Mouse (Mus musculus) ovary, postnatal 14 days (tissue): Measurements from ENCODE around the gene Rxra.

Source experiments
- DNase-seq: peaks from one replicate; pipeline ENCODE4 v3.0.0; 2022; ENCODE audit warnings: low spot score

Rxra gene

GRCm38 (mm10) chr2:27670746-27671145 lies 5.5 kb upstream of the Rxra start:
- DNase-seq: no peak

DNA sequence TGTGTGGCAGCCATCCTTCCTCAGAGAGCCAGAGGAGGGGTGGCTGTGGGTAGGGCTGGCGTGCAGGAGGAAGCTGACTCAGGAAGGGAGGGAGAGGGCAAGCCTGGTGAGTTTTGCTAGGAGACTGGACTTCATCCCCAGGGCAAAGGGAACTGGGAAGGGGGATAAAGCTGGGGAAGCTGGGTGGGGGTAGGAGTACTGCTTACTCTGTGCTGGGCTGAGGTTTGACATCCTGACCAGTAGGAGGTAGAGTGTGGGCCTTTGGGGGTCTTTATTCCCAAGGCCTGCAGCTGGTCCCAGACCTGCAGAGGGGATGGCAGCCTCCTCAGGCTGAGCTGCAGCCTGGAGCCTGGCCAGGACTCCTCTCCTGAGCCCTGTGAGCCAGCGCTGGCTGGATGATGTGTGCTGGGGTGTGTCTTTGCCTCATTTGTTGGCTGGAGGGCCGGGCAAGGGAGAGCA lies 4.6 kb upstream of the Rxra start:
- peak; percentile 33 for DNase-seq

GRCm38 (mm10) chr2:27676478-27677325 lies 462 bp downstream of the Rxra start:
- DNase-seq: peak; percentile 69

DNA sequence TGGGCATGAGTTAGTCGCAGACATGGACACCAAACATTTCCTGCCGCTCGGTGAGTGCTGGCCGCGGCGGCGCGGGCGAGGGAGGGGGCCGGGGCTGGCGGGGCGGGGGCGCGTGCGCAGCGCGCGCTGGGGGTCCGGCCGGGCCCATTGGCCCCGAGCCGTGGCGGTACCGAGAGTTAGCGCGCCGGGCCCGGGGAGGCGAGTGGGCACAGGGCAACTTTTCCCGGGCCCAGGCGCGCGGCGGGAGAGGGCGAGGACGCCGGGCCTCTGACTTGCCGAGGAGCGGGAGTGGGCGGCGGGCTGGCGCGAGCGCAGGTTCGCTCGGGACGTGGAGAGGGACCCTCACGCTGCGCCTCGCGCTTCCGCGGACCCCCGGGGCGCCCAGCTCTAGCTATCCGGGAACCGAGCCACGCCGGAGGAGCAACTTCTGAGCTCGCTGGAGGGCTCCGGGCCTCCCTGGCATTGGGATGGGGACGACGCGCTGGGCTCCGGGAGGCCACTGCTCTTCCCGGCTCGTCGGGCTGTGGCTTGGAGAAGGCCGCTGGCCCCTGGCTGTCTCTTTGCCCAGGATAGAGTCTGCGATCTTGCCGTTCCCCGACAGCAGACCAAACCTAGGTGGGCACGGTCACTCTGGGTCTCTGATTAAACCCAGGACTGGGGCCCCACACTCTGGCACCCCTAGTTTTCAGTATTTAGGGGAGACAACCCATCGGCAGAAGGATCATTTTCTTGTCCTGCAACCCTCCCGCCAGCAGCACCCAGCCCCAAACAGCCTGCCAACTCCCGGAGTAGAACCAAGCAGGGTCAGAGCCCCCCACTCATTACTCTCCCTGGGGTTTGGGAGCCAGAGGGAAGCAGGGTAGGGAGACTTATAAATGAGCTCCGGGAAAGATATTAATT lies 1.4 kb downstream of the Rxra start:
- peak; percentile 43 for DNase-seq

GRCm38 (mm10) chr2:27678331-27678730 lies 2.1 kb downstream of the Rxra start:
- no peak for DNase-seq

DNA sequence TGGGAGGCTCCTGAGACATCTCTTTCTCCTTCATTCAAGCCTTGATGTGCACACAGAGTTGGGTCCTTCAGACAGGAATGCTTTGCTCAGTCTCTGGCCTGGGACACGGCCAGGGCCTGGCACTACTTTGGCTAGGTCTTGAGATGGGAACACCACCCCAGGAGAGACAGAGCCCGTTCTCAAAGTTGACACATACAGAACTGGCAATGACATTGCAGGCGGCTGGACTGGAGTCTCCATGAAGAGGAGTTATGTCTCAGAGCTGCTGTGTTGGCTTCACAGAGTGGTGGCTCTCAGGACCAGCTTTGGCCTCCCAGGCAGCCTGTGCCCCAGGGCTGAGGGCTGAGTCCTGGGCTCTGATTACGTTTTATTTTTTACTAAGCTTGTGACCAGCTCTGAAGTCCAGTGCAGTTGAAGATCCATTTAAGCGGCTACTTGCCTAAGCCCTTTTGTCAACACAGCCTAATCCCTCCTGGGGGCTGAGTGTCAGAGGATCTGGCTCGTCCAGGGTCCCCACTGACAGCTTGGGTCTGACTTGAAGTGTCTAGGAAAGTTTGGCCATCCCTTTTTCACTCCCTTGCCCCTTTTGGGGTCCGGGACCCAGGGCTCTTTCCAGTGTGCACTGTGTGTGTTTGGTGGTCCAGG lies 2.7 kb downstream of the Rxra start:
- no peak for DNase-seq

GRCm38 (mm10) chr2:27679621-27680025 lies 3.4 kb downstream of the Rxra start:
- no peak for DNase-seq

DNA sequence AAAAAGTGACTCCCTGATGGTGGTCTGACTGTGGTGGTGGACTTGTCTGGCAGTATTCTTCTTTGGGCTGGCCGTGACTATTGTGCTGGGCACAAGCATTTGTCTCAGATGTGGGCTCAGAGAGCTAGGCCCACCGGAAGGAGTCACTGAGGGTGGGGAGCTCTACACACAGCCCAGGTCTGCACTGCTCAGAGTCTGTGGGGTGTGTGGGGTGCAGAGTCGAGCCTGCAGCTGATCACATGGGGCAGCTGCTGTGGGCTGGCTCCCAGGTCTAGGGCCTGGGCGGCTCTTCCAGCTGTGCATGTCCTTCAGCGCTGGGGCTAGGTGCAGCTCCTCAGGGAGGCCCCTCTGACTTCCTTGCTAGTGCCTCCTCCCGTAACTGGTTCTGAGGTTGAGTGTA lies 3.8 kb downstream of the Rxra start:
- no peak for DNase-seq

GRCm38 (mm10) chr2:27680595-27680994 lies 4.4 kb downstream of the Rxra start:
- DNase-seq: no peak

GRCm38 (mm10) chr2:27681426-27681825 lies 5.2 kb downstream of the Rxra start:
- no peak for DNase-seq

GRCm38 (mm10) chr2:27682096-27682495 lies 5.9 kb downstream of the Rxra start:
- DNase-seq: no peak

DNA sequence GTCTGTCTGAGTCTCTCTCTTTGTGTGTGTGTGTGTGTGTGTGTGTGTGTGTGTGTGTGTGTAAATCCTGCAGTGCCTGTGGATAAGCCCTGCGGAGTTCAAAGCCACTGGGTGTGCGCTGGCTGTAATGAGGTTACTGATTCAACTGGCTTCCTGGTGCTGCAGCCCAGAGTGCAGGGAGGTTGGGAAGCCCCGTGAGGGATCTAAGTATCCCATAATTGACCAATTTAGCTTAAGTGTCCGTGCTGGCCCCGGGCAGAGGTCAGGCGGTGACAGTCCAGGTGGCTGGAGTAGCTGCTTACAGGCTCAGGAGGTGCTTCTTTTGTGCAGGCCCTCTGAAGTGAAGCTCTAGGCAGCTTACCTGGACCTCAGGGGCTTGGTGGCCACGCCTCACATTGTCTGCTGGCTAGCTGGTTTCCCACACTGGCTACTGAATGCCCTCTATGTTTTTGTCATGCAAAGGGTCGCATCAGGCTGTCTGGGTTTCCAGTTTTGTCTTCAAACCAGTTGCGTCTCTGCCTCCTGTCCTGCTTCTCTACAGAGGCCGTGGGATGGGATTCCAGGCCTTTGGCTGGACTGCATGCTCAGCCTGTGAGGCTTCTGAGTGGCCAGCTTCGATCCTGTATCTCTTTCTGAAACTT lies 7.9 kb downstream of the Rxra start:
- DNase-seq: no peak

DNA sequence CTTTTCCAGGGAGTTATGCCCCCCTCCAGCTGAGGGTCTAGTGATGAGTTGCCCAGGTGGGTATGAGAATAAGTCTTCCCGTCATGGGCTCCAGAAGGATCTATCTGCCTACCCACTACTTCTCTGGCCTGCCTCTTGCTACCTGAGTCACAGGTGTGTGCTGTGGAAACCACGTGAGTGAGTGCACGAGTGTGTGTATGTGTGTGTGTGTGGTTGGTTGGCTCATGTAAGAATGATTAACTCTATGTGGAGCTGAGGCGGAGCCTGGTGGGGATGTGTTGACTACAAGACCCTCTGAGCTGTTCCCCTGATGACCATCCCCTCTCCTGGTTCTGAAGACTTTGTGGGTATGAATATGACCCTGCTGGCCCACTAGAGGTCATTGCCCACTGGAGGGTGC lies 9.7 kb downstream of the Rxra start:
- no peak for DNase-seq

GRCm38 (mm10) chr2:27686335-27686734 lies 10.1 kb downstream of the Rxra start:
- no peak for DNase-seq

DNA sequence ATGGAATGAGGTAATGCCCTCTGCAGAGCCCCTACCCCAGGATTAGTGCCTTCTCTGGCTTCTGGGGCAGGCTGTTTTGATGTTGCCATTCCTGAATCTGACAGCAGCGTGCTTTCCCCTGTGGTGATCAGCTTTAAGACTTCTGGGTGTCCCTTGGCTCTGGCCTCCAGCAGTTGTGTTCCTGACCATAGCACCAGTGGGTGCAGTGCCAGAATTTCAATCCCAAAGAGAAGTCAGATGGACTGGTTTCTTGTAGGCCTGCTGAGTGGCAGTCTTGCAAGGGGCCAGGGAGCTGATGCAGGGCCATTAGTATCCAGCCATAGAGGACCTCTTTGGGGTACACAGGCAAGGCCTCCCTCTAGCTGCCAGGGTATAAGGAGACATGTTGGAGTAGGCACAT lies 10.8 kb downstream of the Rxra start:
- DNase-seq: no peak

- DNase-seq: no peak
Measured at GRCm38 (mm10) chr2:27687973-27688372, 11.7 kb downstream of the Rxra start.

- no peak for DNase-seq
Measured at GRCm38 (mm10) chr2:27690714-27691113, 14.5 kb downstream of the Rxra start.

- DNase-seq: no peak
Measured at GRCm38 (mm10) chr2:27691139-27691720, 15.0 kb downstream of the Rxra start.

GRCm38 (mm10) chr2:27692608-27693007 lies 16.4 kb downstream of the Rxra start:
- no peak for DNase-seq

DNA sequence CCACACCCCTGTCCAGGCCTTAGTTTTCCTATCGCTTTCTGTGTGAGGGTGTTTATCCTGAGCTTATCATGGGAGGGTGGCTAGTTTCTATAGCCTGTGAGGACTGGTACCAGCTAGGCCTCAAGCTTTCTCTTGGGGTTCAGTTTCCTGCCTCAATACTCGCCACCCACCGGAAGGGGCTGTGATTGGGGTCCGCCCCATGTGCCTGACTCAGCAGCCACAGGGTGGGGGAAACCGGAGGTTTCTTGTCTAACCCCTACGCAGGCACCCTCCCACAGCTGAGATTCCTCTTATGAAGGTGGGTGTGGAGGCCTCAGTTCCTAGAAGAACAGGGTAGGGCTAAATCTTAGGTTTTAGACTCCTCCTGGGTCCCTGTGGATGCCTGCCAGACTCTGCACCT lies 17.4 kb downstream of the Rxra start:
- no peak for DNase-seq

DNA sequence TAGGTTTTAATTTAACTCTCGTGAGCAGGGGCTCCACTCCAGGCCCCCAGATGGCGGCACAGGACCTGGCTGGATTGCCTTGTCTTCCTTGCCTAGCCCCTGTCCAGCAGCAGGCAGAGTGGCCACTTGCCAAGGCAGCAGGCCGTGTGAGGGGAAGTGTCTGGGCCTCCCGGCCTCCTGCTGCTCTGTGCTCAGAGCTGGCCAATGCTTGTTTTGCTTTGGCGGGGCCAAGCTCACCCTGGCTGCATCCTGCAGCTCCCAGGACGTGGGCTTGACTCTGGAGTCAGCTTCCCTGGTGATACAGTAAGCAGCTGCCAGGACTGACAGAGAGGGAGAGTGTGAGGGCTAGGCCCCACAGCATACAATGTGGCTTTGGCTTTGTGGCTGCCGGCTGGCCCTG lies 23.3 kb downstream of the Rxra start:
- peak; percentile 81 for DNase-seq

DNA sequence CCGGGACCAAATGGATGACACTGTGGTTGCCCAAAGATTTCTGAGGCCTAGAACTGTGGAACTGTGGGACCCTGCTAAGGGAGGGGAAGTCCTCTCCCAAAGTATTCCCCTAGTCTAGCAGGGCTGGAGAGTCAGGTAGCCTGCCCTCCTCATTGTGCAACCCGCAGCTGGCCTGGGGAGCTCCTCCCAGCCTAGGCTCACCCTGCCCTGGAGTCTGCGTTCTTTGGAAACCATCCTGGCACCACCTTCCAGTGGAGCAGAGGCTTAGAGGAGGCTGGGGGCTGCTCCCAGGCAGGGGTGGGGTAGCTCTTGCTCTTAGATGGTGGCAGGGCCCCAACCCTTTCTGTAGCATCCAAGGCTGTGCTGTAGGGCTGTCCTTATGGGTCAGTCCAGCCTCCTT lies 26.0 kb downstream of the Rxra start:
- no peak for DNase-seq
